Mouse (Mus musculus) brain, embryonic 14.5 days (tissue): ENCODE results near the gene 2300003K06Rik.
"Not testable (repeated sequence)": the region's sequence is repeated elsewhere in the genome, so short reads cannot be mapped to it uniquely, and the experiment has no call there.

Source experiments
- CTCF ChIP-seq: fragments of 200-500 bp; IDR thresholded peaks from 2 replicates; pipeline ENCODE4 v1.5.1; 2012; ENCODE audit warnings: inconsistent platforms, mild to moderate bottlenecking, moderate library complexity, borderline replicate concordance; ENCODE audit not compliant: insufficient read depth, insufficient read length; ENCODE audit errors: extremely low read depth
- POLR2A ChIP-seq: fragments of 200-500 bp; IDR thresholded peaks from 2 replicates; pipeline ENCODE4 v1.6.1; 2012; ENCODE audit warnings: mild to moderate bottlenecking, inconsistent platforms, borderline replicate concordance; ENCODE audit not compliant: poor library complexity, insufficient read depth, insufficient read length, severe bottlenecking; ENCODE audit errors: extremely low read depth

- not testable (repeated sequence) for TF ChIP-seq POLR2A, CTCF
Measured at GRCm38 (mm10) chr11:99878887-99879286, 41.0 kb upstream of the 2300003K06Rik start, which contains the start of gene Gm11567.
